Mouse (Mus musculus): ENCODE data around the gene Arrdc2.

DNA sequence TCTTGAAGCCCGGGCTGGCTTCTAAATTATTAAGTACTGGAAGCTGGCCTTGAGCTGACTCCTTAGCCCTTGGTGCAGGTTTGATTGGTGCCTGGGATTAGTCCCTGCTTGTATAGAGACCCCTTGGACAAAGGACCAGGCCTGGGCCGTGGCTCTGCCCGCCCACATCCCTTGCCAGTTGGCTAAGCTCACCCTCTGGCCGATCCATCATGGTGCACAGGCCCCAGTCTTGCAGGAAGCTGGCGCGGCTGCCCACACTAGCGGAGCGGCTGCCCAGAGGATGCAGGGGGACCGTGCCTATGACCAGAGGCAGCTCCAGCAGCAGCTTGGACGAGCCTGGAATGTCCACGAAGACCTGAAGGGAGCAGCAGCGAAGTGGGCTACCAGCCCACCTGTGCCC, 2.9 kb downstream of the Arrdc2 start:
- TF ChIP-seq CTCF (IDR thresholded peaks at IDR 0.05; ENCODE audit: low read depth) (no peak), EP300 (IDR thresholded peaks at IDR 0.05; ENCODE audit: low read depth) (no peak)
